Mouse (Mus musculus): ENCODE data around the gene Olfr518.

DNA sequence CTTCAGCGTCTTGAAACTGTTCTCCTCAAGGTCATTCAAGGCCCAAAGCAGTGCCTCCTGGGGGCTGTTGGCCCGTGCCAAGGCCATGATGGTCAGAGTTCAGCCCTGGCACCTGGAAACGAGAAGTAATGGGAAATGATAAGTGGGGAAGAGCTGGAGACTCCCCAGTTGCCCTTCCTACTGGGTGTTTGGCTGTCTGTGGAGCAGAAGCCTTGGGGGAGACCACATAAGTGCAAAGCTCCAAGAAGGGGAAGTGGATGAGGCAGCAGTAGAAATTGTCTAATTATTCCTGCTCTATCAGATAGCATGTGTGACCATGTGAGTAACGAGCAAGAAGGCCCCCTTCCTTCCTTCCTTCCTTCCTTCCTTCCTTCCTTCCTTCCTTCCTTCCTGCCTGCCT is 42.2 kb upstream of the Olfr518 start:
- TF ChIP-seq NRF1 (IDR thresholded peaks at IDR 0.05; ENCODE audit: insufficient read depth, low read depth, low read length, poor library complexity, severe bottlenecking) (no peak), EP300 (IDR thresholded peaks at IDR 0.05; ENCODE audit: low read depth in 1 of 2, low read length in 2 of 2) (peak in 1 of 2 experiments; percentile 18; a peak in 1 of 4 replicates)
